Mouse (Mus musculus) liver, postnatal 0 days (tissue): ENCODE results near the gene Efs. TPM values are rescaled to one million over a fixed set of nuclear protein-coding genes. Genes with fewer than 3 reads are reported as not detected.
"Not testable (repeated sequence)": the region's sequence is repeated elsewhere in the genome, so short reads cannot be mapped to it uniquely, and the experiment has no call there.

Source experiments
- ATAC-seq: fragments of 200-750 bp; cut with Nextera tagmentation; 2 replicates; pipeline ENCODE4 v1.8.0; 2017; ENCODE audit warnings: mild to moderate bottlenecking, moderate library complexity
- DNase-seq: peaks from one replicate; pipeline ENCODE4 v3.0.0-alpha.2; 2016
- H3K27ac ChIP-seq: fragments of 300-500 bp; sonication (generic); 2 replicates; pipeline ENCODE4 v1.5.1; 2014; ENCODE audit warnings: antibody characterized with exemption, moderate library complexity, mild to moderate bottlenecking, low read depth
- H3K27me3 ChIP-seq: fragments of 300-500 bp; sonication (generic); 2 replicates; pipeline ENCODE4 v1.6.1; 2014; ENCODE audit warnings: low read length, control low read depth, mixed read lengths; ENCODE audit not compliant: insufficient read depth
- H3K36me3 ChIP-seq: fragments of 300-500 bp; sonication (generic); replicated peaks from 2 replicates; pipeline ENCODE4 v1.6.1; 2014; ENCODE audit warnings: mild to moderate bottlenecking, control low read depth, low read length, moderate library complexity, mixed read lengths; ENCODE audit not compliant: insufficient read depth
- H3K4me1 ChIP-seq: fragments of 300-500 bp; sonication (generic); 2 replicates; pipeline ENCODE4 v1.6.1; 2014; ENCODE audit warnings: antibody characterized with exemption, mild to moderate bottlenecking, control low read depth; ENCODE audit not compliant: insufficient read depth
- H3K4me2 ChIP-seq: fragments of 300-500 bp; sonication (generic); 2 replicates; pipeline ENCODE4 v1.6.1; 2014; ENCODE audit warnings: low read depth, mild to moderate bottlenecking, low read length, moderate library complexity, mixed read lengths
- H3K4me3 ChIP-seq: fragments of 300-500 bp; sonication (generic); 2 replicates; pipeline ENCODE4 v1.5.1; 2014; ENCODE audit warnings: low read depth, low read length
- H3K9ac ChIP-seq: fragments of 300-500 bp; sonication (generic); replicated peaks from 2 replicates; pipeline ENCODE4 v1.6.1; 2014; ENCODE audit warnings: mild to moderate bottlenecking, moderate library complexity
- H3K9me3 ChIP-seq: fragments of 300-500 bp; sonication (generic); 2 replicates; pipeline ENCODE4 v1.6.1; 2016; ENCODE audit warnings: mild to moderate bottlenecking, control low read depth, low read length, mixed read lengths
- CTCF ChIP-seq: sonication (generic); IDR thresholded peaks from 2 replicates; pipeline ENCODE4 v1.5.1; 2016; ENCODE audit warnings: antibody characterized with exemption, low read depth
- EP300 ChIP-seq: IDR thresholded peaks from 2 replicates; pipeline ENCODE4 v1.6.1; 2016; ENCODE audit warnings: antibody characterized with exemption, low read depth, mild to moderate bottlenecking
- WGBS: fragments of 180-500 bp; shearing (Covaris S2); extraction: QIAGEN DNeasy Blood & Tissue Kit; methylation state at CpG from one replicate; pipeline ENCODE4 v1.1.7; 2014; ENCODE audit not compliant: insufficient replicate concordance; 5-methylcytosine and 5-hydroxymethylcytosine counted together
- polyA plus RNA-seq: library from polyadenylated mRNA; unstranded; fragments of >200 nt; fragmentation: Nextera tagmentation; extraction: Ambion mirVana; gene quantifications from 2 replicates; pipeline ENCODE4 v1.2.1, GENCODE M21; 2015

The Efs gene
- polyA plus RNA-seq, 1 experiment from 2014 or later, result 0.26 TPM

DNA sequence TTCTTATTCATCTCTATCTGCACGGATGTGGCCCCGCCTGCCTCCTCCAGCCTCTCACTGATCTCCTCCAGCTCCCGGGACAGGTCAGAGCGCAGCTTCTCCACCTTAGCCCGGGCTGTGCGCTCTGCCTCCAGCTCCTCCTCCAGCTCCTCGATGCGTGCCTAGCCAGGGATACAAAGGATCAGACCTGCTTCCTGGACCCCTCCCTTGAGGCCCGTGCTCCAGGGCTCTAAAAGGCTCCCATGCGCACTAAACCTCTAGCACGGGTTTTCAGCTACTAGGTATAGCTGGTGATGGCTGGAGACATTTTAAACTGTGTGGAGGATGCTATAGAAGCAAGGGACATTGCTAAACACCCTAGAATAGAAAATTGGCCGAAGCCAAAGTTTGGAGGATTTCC lies 24.6 kb upstream of the Efs start:
- no peak for ATAC-seq
- no peak for TF ChIP-seq EP300
- no peak for TF ChIP-seq CTCF
- Histone ChIP-seq H3K9ac (no peak overlapping the region), H3K27me3 (no peaks in the 10 kb centered on the region), H3K9me3 (no peaks in the 10 kb centered on the region), H3K4me3 (no peak overlapping the region), H3K4me2 (no peak overlapping the region), H3K4me1 (no peaks in the 10 kb centered on the region), H3K36me3 (no peaks in the 10 kb centered on the region), H3K27ac (no peak overlapping the region)
- DNase-seq, result no peak
- 63% methylated on average over 12 of the region's 12 CpGs for WGBS

DNA sequence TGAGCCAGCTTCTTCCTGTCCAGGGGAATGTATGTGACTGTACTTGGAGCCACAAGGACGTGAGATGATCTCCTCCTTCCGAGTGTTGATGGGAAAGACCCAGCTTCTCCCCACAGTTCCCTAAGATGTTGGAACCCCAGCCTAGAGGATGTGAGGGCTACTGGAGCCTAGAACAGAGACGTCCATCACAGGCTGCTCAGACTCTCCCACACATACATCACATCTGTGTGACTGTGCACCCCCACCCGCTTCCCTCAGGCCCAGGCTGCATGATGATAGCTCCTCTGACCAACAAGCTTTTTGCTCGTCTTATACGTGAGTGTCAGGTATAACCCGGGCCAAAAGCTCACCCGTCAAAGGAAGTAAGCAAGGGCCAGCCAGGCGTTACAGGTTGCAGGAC lies 22.9 kb upstream of the Efs start:
- H3K36me3 ChIP-seq, result no peaks in the 10 kb centered on the region
- no peak overlapping the region for H3K4me2 ChIP-seq
- WGBS, result 63% methylated on average over 9 of the region's 9 CpGs
- no peak overlapping the region for H3K9ac ChIP-seq
- no peak overlapping the region for H3K27ac ChIP-seq
- H3K4me3 ChIP-seq, result no peak overlapping the region
- H3K9me3 ChIP-seq, result no peaks in the 10 kb centered on the region
- no peak for DNase-seq
- H3K27me3 ChIP-seq, result no peaks in the 10 kb centered on the region
- no peaks in the 10 kb centered on the region for H3K4me1 ChIP-seq
- no peak for TF ChIP-seq EP300
- no peak for TF ChIP-seq CTCF
- ATAC-seq, result no peak

DNA sequence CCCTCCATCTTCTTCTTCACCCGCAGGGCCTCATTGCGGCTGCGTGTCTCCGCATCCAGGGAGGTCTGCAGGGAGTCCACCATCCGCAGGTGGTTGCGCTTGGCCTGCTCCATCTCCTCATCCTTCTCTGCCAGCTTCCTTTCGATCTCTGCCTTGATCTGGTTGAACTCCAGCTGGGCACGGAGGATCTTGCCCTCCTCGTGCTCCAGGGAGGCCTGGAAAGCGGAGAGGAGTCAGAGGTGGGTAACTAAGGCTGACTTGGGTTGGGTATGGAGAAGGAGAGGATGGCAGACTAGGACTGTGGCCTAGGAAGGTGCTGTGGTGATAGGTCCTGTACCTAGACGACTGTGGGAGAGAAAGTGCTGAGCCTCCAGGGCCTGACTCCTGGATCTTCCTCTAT lies 21.1 kb upstream of the Efs start:
- not testable (repeated sequence) for ATAC-seq, H3K9ac ChIP-seq, H3K27ac ChIP-seq, DNase-seq, H3K4me1 ChIP-seq, H3K4me2 ChIP-seq, H3K27me3 ChIP-seq, H3K36me3 ChIP-seq, H3K4me3 ChIP-seq, H3K9me3 ChIP-seq
- 77% methylated on average over 10 of the region's 11 CpGs for WGBS

DNA sequence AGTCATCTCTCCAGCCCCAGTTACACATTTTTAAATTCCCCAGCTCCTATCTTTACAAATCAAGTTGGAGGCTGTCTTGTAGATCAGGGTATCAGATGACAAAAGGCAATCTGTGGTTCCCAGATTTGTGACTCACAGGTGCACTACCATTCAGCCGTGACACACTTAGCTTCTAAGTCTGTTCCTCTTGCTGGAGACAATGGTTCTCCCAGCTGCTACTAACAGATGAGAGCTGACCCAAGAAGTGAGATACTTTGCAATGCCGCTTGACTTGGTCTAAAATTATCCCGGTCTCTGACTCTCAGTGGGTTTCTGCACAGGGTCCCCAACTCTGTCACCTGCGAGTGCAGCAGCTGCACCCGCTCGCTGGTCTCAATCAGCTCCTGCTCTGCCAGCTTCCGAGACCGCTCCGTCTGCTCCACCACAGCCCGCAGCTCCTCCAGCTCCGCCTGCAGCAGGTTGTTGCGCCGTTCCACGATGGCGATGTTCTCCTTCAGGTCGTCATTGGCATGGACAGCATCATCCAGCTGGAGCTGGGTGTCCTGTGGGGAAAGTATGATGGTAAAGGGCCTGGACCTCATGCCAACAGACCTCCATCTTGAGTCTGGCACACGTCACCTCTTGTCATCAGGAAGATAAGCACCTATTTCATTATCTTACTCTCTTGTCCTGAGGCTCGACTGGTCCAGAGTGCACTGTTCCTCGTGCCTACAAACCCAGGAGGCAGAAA lies 20.2 kb upstream of the Efs start:
- ATAC-seq (no peak), DNase-seq (no peak)
- H3K9me3 ChIP-seq, result no peaks in the 10 kb centered on the region
- WGBS, result 72% methylated on average over 19 of the region's 19 CpGs
- no peak overlapping the region for H3K27ac ChIP-seq
- no peak overlapping the region for H3K4me3 ChIP-seq
- no peak overlapping the region for H3K9ac ChIP-seq
- H3K4me1 ChIP-seq, result no peaks in the 10 kb centered on the region
- H3K27me3 ChIP-seq, result no peaks in the 10 kb centered on the region
- no peaks in the 10 kb centered on the region for H3K36me3 ChIP-seq
- no peak for TF ChIP-seq CTCF
- TF ChIP-seq EP300, result no peak
- no peak overlapping the region for H3K4me2 ChIP-seq

DNA sequence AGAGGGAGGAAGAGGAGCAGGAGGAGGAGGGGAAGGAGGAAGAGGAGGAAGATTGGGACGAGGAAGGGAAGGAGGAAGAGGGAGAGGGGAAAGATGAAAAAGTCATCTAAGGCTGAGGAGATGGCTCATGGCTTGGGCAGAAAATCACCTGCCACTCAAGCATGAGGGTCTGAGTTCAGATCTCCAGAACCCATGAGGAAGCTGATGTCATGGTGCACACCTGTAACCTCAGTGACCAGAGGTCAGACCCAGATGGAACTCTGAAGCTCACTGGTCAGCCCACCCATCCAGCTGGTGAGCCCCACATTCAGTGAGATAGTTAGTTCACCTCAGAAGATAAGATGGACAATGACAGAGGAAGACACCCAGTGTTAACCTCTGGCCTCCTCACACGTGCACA lies 19.0 kb upstream of the Efs start:
- no peaks in the 10 kb centered on the region for H3K36me3 ChIP-seq
- H3K27ac ChIP-seq, result no peak overlapping the region
- ATAC-seq (no peak), DNase-seq (no peak)
- no peak overlapping the region for H3K4me3 ChIP-seq
- no peak overlapping the region for H3K9ac ChIP-seq
- no peaks in the 10 kb centered on the region for H3K4me1 ChIP-seq
- WGBS, result 41% methylated on average over 2 of the region's 2 CpGs
- TF ChIP-seq CTCF, result no peak
- no peak for TF ChIP-seq EP300
- no peak overlapping the region for H3K4me2 ChIP-seq
- no peaks in the 10 kb centered on the region for H3K27me3 ChIP-seq
- no peaks in the 10 kb centered on the region for H3K9me3 ChIP-seq

DNA sequence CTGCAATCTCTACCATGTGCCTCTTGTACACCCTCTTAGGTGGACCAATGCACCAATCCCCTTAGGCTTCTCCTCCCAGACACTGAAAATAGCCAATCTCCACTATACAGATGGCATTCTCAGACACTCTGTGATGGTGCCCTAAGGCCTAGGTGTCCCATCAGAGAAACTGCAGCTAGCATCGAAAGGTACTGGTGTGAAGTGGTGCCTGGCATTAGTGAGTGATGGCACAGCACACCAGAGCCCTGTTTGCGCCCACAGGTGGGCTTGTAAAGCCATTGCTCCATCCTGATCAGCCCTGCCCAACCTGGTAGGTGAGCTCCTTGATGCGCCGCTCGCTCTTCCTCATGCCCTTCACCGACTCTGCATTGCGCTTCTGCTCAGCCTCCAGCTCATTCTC lies 18.0 kb upstream of the Efs start:
- Histone ChIP-seq H3K9ac (no peak overlapping the region), H3K27ac (no peak overlapping the region), H3K4me2 (no peak overlapping the region), H3K4me1 (no peaks in the 10 kb centered on the region), H3K9me3 (no peaks in the 10 kb centered on the region), H3K27me3 (no peaks in the 10 kb centered on the region), H3K4me3 (no peak overlapping the region), H3K36me3 (no peaks in the 10 kb centered on the region)
- ATAC-seq (no peak), DNase-seq (no peak)
- WGBS, result 83% methylated on average over 7 of the region's 7 CpGs
- TF ChIP-seq CTCF, result no peak
- TF ChIP-seq EP300, result no peak

DNA sequence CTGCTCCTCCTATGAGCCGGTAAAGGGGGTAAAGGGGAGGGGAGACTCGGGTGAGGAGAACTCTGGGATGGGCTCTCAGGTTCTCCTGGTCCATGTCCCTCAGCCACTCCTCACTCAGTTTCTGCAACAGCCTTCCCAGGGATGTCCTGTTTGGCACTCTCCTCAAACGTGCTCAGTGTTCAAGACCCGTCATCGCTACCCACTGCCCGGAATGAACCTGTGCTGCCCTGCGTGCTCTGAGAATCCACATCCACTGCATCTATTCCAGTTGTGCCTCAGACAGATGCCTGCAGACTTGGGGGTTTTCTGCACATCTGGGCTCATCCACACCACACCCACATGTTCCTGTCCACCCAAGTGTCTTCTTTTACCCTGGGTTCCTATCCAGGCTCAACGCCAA lies 16.6 kb upstream of the Efs start:
- TF ChIP-seq EP300 (no peak), CTCF (no peak)

More for the DNA sequence above, 16.6 kb upstream of the Efs start:
- Histone ChIP-seq H3K4me2 (no peak overlapping the region), H3K36me3 (no peaks in the 10 kb centered on the region), H3K9me3 (no peaks in the 10 kb centered on the region), H3K27ac (no peak overlapping the region), H3K9ac (no peak overlapping the region), H3K27me3 (no peaks in the 10 kb centered on the region), H3K4me3 (no peak overlapping the region), H3K4me1 (no peaks in the 10 kb centered on the region)
- WGBS, result 82% methylated on average over 8 of the region's 8 CpGs
- ATAC-seq (no peak), DNase-seq (no peak)
